Mouse (Mus musculus) brain, embryonic 14.5 days (tissue): ENCODE results near the gene Tsx.

Source experiments
- CTCF ChIP-seq: fragments of 200-500 bp; IDR thresholded peaks from 2 replicates; pipeline ENCODE4 v1.5.1; 2012; ENCODE audit warnings: inconsistent platforms, mild to moderate bottlenecking, moderate library complexity, borderline replicate concordance; ENCODE audit not compliant: insufficient read depth, insufficient read length; ENCODE audit errors: extremely low read depth
- POLR2A ChIP-seq: fragments of 200-500 bp; IDR thresholded peaks from 2 replicates; pipeline ENCODE4 v1.6.1; 2012; ENCODE audit warnings: mild to moderate bottlenecking, inconsistent platforms, borderline replicate concordance; ENCODE audit not compliant: poor library complexity, insufficient read depth, insufficient read length, severe bottlenecking; ENCODE audit errors: extremely low read depth

- TF ChIP-seq CTCF (no peak), POLR2A (no peak)
Observed at GRCm38 (mm10) chrX:103388131-103388530, 26.1 kb upstream of the Tsx start.
